Mouse (Mus musculus): ENCODE results near the gene Pcdh11x. TPM values are rescaled to one million over a fixed set of nuclear protein-coding genes. Genes with fewer than 3 reads are reported as not detected.

Pcdh11x gene
- total and polyA plus RNA-seq, 3 experiments: not detected

DNA sequence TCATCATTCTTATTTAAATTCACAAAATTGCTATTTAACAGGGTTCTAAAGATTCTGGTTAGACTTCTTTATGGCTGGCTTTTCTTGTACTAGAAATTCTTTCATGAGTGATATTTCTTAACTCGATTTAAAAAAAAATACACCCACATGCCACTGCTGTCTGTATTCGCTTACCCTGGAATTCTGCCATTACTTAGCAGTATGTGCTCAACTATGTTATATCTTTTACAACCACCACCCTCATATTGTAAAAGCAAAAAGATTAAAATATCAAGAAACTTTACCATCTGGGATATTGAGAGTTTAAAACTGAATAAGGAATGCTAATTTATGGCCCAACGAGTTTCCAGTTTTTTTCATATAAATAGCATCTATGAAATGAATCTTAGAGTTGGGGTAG is 234.9 kb downstream of the Pcdh11x start:
- Histone ChIP-seq H3K27me3 (ENCODE audit: control insufficient read depth in 1 of 2, insufficient read depth in 2 of 2, low read length in 2 of 2) (no peaks in the 10 kb centered on the region), H3K9ac (ENCODE audit: control insufficient read depth, low read depth, low read length, poor library complexity, severe bottlenecking) (no peak overlapping the region), H3K36me3 (ENCODE audit: control insufficient read depth in 1 of 2, insufficient read depth in 2 of 2, low read length in 2 of 2) (no peaks in the 10 kb centered on the region), H3K4me3 (ENCODE audit: control insufficient read depth in 1 of 2, insufficient read depth in 1 of 2, low read depth in 2 of 2, low read length in 2 of 2) (no peak overlapping the region), H3K4me1 (ENCODE audit: control insufficient read depth in 1 of 2, insufficient read depth in 2 of 2, low read length in 2 of 2) (no peaks in the 10 kb centered on the region), H3K9me3 (replicated peaks; ENCODE audit: insufficient read depth, low read length) (no peaks in the 10 kb centered on the region), H3K27ac (ENCODE audit: control insufficient read depth, low read depth, low read length) (no peak overlapping the region), H3K79me2 (ENCODE audit: control insufficient read depth, insufficient read depth, low read length, poor library complexity) (no peaks in the 10 kb centered on the region)
- no peak for DNase-seq (ENCODE audit: low read depth, low spot score)
- no peak for TF ChIP-seq ZC3H11A (IDR thresholded peaks at IDR 0.05; ENCODE audit: low read depth, low read length)
- no peak for TF ChIP-seq USF2 (IDR thresholded peaks at IDR 0.05; ENCODE audit: borderline replicate concordance in 1 of 2, insufficient read depth in 1 of 2, low read depth in 1 of 2, low read length in 2 of 2)
- no peak for TF ChIP-seq JUND (IDR thresholded peaks at IDR 0.05; ENCODE audit: low read depth, low read length)

DNA sequence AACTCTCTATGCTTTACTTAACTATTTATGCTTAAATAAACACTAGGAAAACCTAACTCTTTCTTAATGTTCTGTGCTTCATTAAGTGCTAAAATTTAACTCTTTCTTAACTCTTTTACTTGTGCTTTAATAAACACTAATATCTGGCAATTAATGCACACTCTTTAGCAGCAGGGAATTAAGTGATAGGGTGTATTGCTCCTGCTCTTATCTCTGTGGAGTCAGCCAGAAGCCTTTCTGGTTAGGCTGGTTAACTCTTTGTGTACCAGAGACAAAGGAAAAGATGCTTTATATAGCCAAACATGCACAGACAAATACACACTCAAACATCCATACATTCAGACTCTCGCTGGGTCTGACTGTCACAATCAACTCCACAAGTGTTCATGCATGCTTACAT is 309.2 kb downstream of the Pcdh11x start:
- Histone ChIP-seq H3K4me3 (ENCODE audit: control insufficient read depth in 1 of 2, insufficient read depth in 1 of 2, low read depth in 2 of 2, low read length in 2 of 2) (no peak overlapping the region), H3K9ac (ENCODE audit: control insufficient read depth, low read depth, low read length, poor library complexity, severe bottlenecking) (no peak overlapping the region), H3K27me3 (ENCODE audit: control insufficient read depth in 1 of 2, insufficient read depth in 2 of 2, low read length in 2 of 2) (no peaks in the 10 kb centered on the region), H3K9me3 (replicated peaks; ENCODE audit: insufficient read depth, low read length) (no peaks in the 10 kb centered on the region), H3K27ac (ENCODE audit: control insufficient read depth, low read depth, low read length) (no peak overlapping the region), H3K36me3 (ENCODE audit: control insufficient read depth in 1 of 2, insufficient read depth in 2 of 2, low read length in 2 of 2) (peaks cover 0 to 4% of the 10 kb centered on the region in 2 experiments; a peak in 1 of 4 replicates), H3K4me1 (ENCODE audit: control insufficient read depth in 1 of 2, insufficient read depth in 2 of 2, low read length in 2 of 2) (no peaks in the 10 kb centered on the region; a peak in 1 of 4 replicates), H3K79me2 (ENCODE audit: control insufficient read depth, insufficient read depth, low read length, poor library complexity) (no peaks in the 10 kb centered on the region)
- DNase-seq (ENCODE audit: low read depth, low spot score): peak; percentile 41
- no peak for TF ChIP-seq BHLHE40 (IDR thresholded peaks at IDR 0.05; ENCODE audit: borderline replicate concordance, low read depth, low read length)
- 0 out of 2 replicates have a peak, but pooled peaks have one; percentile 4 for TF ChIP-seq TAL1 (IDR thresholded peaks at IDR 0.05; ENCODE audit: low read length)
- TF ChIP-seq E2F4 (IDR thresholded peaks at IDR 0.05; ENCODE audit: borderline replicate concordance, low read depth, low read length): no peak
- no peak for TF ChIP-seq MEF2A (IDR thresholded peaks at IDR 0.05; ENCODE audit: extremely low read depth, insufficient replicate concordance, low read depth, low read length, poor library complexity, severe bottlenecking)
- TF ChIP-seq TCF12 (IDR thresholded peaks at IDR 0.05; ENCODE audit: low read depth, low read length): peak; percentile 25; the same call in 1 of the 2 replicates
- no peak for TF ChIP-seq POLR2AphosphoS2 (IDR thresholded peaks at IDR 0.05; ENCODE audit: low read length)
- no peak for TF ChIP-seq TBP (IDR thresholded peaks at IDR 0.05; ENCODE audit: low read depth, low read length)
- TF ChIP-seq GABPA (IDR thresholded peaks at IDR 0.05; ENCODE audit: low read depth, low read length): no peak
- TF ChIP-seq MAFK (IDR thresholded peaks at IDR 0.05; ENCODE audit: borderline replicate concordance, low read depth, low read length): no peak
- TF ChIP-seq ETS1 (IDR thresholded peaks at IDR 0.05; ENCODE audit: low read depth, low read length): no peak
- TF ChIP-seq ZNF384 (IDR thresholded peaks at IDR 0.05; ENCODE audit: low read depth, low read length): no peak
- TF ChIP-seq RAD21 (IDR thresholded peaks at IDR 0.05; ENCODE audit: low read depth, low read length): no peak
- no peak for TF ChIP-seq USF1 (IDR thresholded peaks at IDR 0.05; ENCODE audit: low read depth, low read length)
- peak; percentile 57 to 68 for TF ChIP-seq EP300 (IDR thresholded peaks at IDR 0.05; ENCODE audit: low read depth in 1 of 2, low read length in 2 of 2)
- no peak for TF ChIP-seq ELF1 (IDR thresholded peaks at IDR 0.05; ENCODE audit: low read depth, low read length)
- peak; percentile 77 for TF ChIP-seq GATA1 (IDR thresholded peaks at IDR 0.05; ENCODE audit: low read depth, low read length)
- TF ChIP-seq USF2 (IDR thresholded peaks at IDR 0.05; ENCODE audit: borderline replicate concordance in 1 of 2, insufficient read depth in 1 of 2, low read depth in 1 of 2, low read length in 2 of 2): no peak
- no peak for TF ChIP-seq NRF1 (IDR thresholded peaks at IDR 0.05; ENCODE audit: insufficient read depth, low read depth, low read length, poor library complexity, severe bottlenecking)
- TF ChIP-seq ZMIZ1 (IDR thresholded peaks at IDR 0.05; ENCODE audit: low read depth, low read length): no peak
